Mouse (Mus musculus) G1E (cell line): ENCODE results near the gene Marveld2.

ENCODE experiments used
- CTCF ChIP-seq: IDR thresholded peaks from 2 replicates; pipeline ENCODE4 v1.5.1; 2012; ENCODE audit warnings: low read depth, low read length, inconsistent platforms, mixed read lengths
- GATA1 ChIP-seq: IDR thresholded peaks from 2 replicates; pipeline ENCODE4 v1.6.1; 2012; ENCODE audit warnings: borderline replicate concordance, low read length, inconsistent platforms, mixed read lengths
- POLR2AphosphoS5 ChIP-seq: IDR thresholded peaks from 2 replicates; pipeline ENCODE4 v1.6.1; 2012; ENCODE audit warnings: low read depth, low read length, inconsistent platforms; ENCODE audit not compliant: insufficient replicate concordance

DNA sequence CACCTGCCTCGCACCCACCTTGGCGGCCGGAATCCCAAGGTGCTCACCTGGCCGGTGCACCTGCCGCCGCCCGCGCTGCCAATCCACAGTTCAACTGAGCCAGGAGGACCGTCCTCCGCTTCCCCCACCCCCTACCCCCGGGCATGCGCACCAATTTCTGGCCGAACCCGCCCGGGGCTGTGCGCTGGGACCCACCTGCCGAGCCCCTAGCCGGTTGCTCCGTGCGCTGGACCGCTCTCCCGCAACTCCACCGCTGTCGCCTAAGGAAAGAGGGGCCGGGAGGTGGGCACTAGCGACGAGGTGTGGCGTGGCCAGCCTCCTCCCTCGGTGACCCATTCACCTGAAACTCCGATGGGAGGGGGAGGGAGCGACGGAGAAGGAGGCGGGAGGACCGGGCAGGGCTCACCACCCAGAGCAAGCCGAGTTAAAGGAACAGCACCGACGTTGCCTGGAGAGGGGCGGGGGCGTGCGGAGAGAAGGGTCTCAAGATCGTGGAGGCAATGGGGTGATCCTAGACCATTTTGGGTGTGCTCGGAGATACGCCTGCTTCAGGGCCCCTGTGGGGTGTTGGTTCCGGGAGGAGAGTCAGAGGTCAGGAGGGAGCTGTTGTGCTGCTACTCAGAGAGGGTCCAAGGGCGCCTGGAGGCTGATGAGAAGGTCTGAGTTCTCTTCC lies 64.3 kb downstream of the Marveld2 start, which contains the start of gene Ocln:
- TF ChIP-seq POLR2AphosphoS5, result no peak
- no peak for TF ChIP-seq CTCF
- TF ChIP-seq GATA1, result no peak
